Mouse (Mus musculus): ENCODE results near the gene Otud4. TPM values are rescaled to one million over a fixed set of nuclear protein-coding genes. Genes with fewer than 3 reads are reported as not detected.

Otud4 gene
- total and polyA plus RNA-seq, 3 experiments = 45.3 to 53.4 (median 51.7) TPM

- H3K36me3 ChIP-seq (ENCODE audit: control insufficient read depth in 1 of 2, insufficient read depth in 2 of 2, low read length in 2 of 2) = peaks cover 15 to 58% of the 10 kb centered on the region in 2 experiments
- H3K9ac ChIP-seq (ENCODE audit: control insufficient read depth, low read depth, low read length, poor library complexity, severe bottlenecking) = no peak overlapping the region
- no peak overlapping the region for H3K4me3 ChIP-seq (ENCODE audit: control insufficient read depth in 1 of 2, insufficient read depth in 1 of 2, low read depth in 2 of 2, low read length in 2 of 2)
- peaks cover 42% of the 10 kb centered on the region for H3K79me2 ChIP-seq (ENCODE audit: control insufficient read depth, insufficient read depth, low read length, poor library complexity)
- H3K27me3 ChIP-seq (ENCODE audit: control insufficient read depth in 1 of 2, insufficient read depth in 2 of 2, low read length in 2 of 2) = no peaks in the 10 kb centered on the region
- H3K4me1 ChIP-seq (ENCODE audit: control insufficient read depth in 1 of 2, insufficient read depth in 2 of 2, low read length in 2 of 2) = peaks cover 2 to 6% of the 10 kb centered on the region in 2 experiments; a peak in 3 of 4 replicates
- no peak overlapping the region for H3K27ac ChIP-seq (ENCODE audit: control insufficient read depth, low read depth, low read length)
- TF ChIP-seq HCFC1 (IDR thresholded peaks at IDR 0.05; ENCODE audit: low read depth, low read length) (no peak), MYC (IDR thresholded peaks at IDR 0.05; ENCODE audit: low read depth, low read length) (no peak), POLR2A (IDR thresholded peaks at IDR 0.05; ENCODE audit: control insufficient read depth in 1 of 2, insufficient read depth in 1 of 2, low read depth in 1 of 2, low read length in 2 of 2, poor library complexity in 1 of 2) (no peak), BHLHE40 (IDR thresholded peaks at IDR 0.05; ENCODE audit: borderline replicate concordance, low read depth, low read length) (no peak), MAX (IDR thresholded peaks at IDR 0.05; ENCODE audit: low read length) (no peak), ZC3H11A (IDR thresholded peaks at IDR 0.05; ENCODE audit: low read depth, low read length) (no peak), NRF1 (IDR thresholded peaks at IDR 0.05; ENCODE audit: insufficient read depth, low read depth, low read length, poor library complexity, severe bottlenecking) (no peak)
- no peaks in the 10 kb centered on the region for H3K9me3 ChIP-seq (replicated peaks; ENCODE audit: insufficient read depth, low read length)
- DNase-seq (ENCODE audit: low read depth, low spot score) = no peak
Observed at GRCm38 (mm10) chr8:79706687-79707086, 67.3 kb downstream of the Otud4 start.

GRCm38 (mm10) chr8:79711064-79711961 lies 71.9 kb downstream of the Otud4 start, which contains the start of the genes Abce1 and Anapc10:
Gene Abce1 (minus strand): TSS chr8:79711740.
Gene Anapc10 (plus strand): TSS chr8:79711820.
- Histone ChIP-seq H3K9ac (ENCODE audit: control insufficient read depth, low read depth, low read length, poor library complexity, severe bottlenecking) (peak within 1 kb of the TSS; percentile 98), H3K27ac (ENCODE audit: control insufficient read depth, low read depth, low read length) (peak within 1 kb of the TSS; percentile 81), H3K27me3 (ENCODE audit: control insufficient read depth in 1 of 2, insufficient read depth in 2 of 2, low read length in 2 of 2) (no peaks in the 10 kb centered on the region), H3K4me1 (ENCODE audit: control insufficient read depth in 1 of 2, insufficient read depth in 2 of 2, low read length in 2 of 2) (peaks cover 6% of the 10 kb centered on the region in 2 experiments), H3K79me2 (ENCODE audit: control insufficient read depth, insufficient read depth, low read length, poor library complexity) (peaks cover 35% of the 10 kb centered on the region), H3K9me3 (replicated peaks; ENCODE audit: insufficient read depth, low read length) (no peaks in the 10 kb centered on the region), H3K36me3 (ENCODE audit: control insufficient read depth in 1 of 2, insufficient read depth in 2 of 2, low read length in 2 of 2) (peaks cover 12 to 16% of the 10 kb centered on the region in 2 experiments), H3K4me3 (ENCODE audit: control insufficient read depth in 1 of 2, insufficient read depth in 1 of 2, low read depth in 2 of 2, low read length in 2 of 2) (peak within 1 kb of the TSS; percentile 94 to 98)
- DNase-seq (ENCODE audit: low read depth, low spot score) = peak; percentile 99
- no peak for TF ChIP-seq CTCF (IDR thresholded peaks at IDR 0.05 in 2 of 3, conservative IDR thresholded peaks at IDR 0.05 in 1 of 3; ENCODE audit: control insufficient read depth in 1 of 3, insufficient read depth in 1 of 3, low read depth in 2 of 3, low read length in 3 of 3, poor library complexity in 1 of 3, severe bottlenecking in 1 of 3)
- TF ChIP-seq NELFE (IDR thresholded peaks at IDR 0.05; ENCODE audit: low read depth, low read length) = peak; percentile 86
- peak; percentile 75 to 91 for TF ChIP-seq POLR2A (IDR thresholded peaks at IDR 0.05; ENCODE audit: control insufficient read depth in 1 of 2, insufficient read depth in 1 of 2, low read depth in 1 of 2, low read length in 2 of 2, poor library complexity in 1 of 2)
- peak; percentile 60; the same call in 1 of the 2 replicates for TF ChIP-seq POLR2AphosphoS2 (IDR thresholded peaks at IDR 0.05; ENCODE audit: low read length)
- no peak for TF ChIP-seq MYB (IDR thresholded peaks at IDR 0.05; ENCODE audit: low read depth, low read length)
- TF ChIP-seq ETS1 (IDR thresholded peaks at IDR 0.05; ENCODE audit: low read depth, low read length) = peak; percentile 36; the same call in 1 of the 2 replicates
- TF ChIP-seq TBP (IDR thresholded peaks at IDR 0.05; ENCODE audit: low read depth, low read length) = peak; percentile 88
- peak; percentile 91 for TF ChIP-seq NRF1 (IDR thresholded peaks at IDR 0.05; ENCODE audit: insufficient read depth, low read depth, low read length, poor library complexity, severe bottlenecking)
- TF ChIP-seq SMC3 (IDR thresholded peaks at IDR 0.05; ENCODE audit: low read depth, low read length) = no peak
- 0 out of 2 replicates have a peak, but pooled peaks have one; percentile 30 for TF ChIP-seq MEF2A (IDR thresholded peaks at IDR 0.05; ENCODE audit: extremely low read depth, insufficient replicate concordance, low read depth, low read length, poor library complexity, severe bottlenecking)
- TF ChIP-seq CHD1 (IDR thresholded peaks at IDR 0.05; ENCODE audit: low read depth, low read length) = no peak
- peak; percentile 10; the same call in 1 of the 2 replicates for TF ChIP-seq ZC3H11A (IDR thresholded peaks at IDR 0.05; ENCODE audit: low read depth, low read length)
- TF ChIP-seq MXI1 (IDR thresholded peaks at IDR 0.05; ENCODE audit: low read depth, low read length) = peak; percentile 94
- no peak for TF ChIP-seq ZKSCAN1 (IDR thresholded peaks at IDR 0.05; ENCODE audit: low read depth, low read length)
- peak; percentile 83 for TF ChIP-seq KAT2A (conservative IDR thresholded peaks at IDR 0.05; ENCODE audit: low read depth, low read length)
- TF ChIP-seq RCOR1 (IDR thresholded peaks at IDR 0.05; ENCODE audit: low read depth, low read length) = peak; percentile 11; the same call in 1 of the 2 replicates
- no peak for TF ChIP-seq RAD21 (IDR thresholded peaks at IDR 0.05; ENCODE audit: low read depth, low read length)
- TF ChIP-seq TCF12 (IDR thresholded peaks at IDR 0.05; ENCODE audit: low read depth, low read length) = peak; percentile 69
- TF ChIP-seq MAZ (IDR thresholded peaks at IDR 0.05; ENCODE audit: low read depth, low read length) = peak; percentile 51; the same call in 1 of the 2 replicates
- no peak for TF ChIP-seq BHLHE40 (IDR thresholded peaks at IDR 0.05; ENCODE audit: borderline replicate concordance, low read depth, low read length)
- TF ChIP-seq POLR2AphosphoS5 (IDR thresholded peaks at IDR 0.05; ENCODE audit: borderline replicate concordance, low read depth, low read length) = peak; percentile 82; the same call in 1 of the 2 replicates
- TF ChIP-seq GATA1 (IDR thresholded peaks at IDR 0.05; ENCODE audit: low read depth, low read length) = no peak
- TF ChIP-seq MYC (IDR thresholded peaks at IDR 0.05; ENCODE audit: low read depth, low read length) = peak; percentile 98
- peak; percentile 53; the same call in 1 of the 2 replicates for TF ChIP-seq ZMIZ1 (IDR thresholded peaks at IDR 0.05; ENCODE audit: low read depth, low read length)
- peak; percentile 16; the same call in 1 of the 2 replicates for TF ChIP-seq GABPA (IDR thresholded peaks at IDR 0.05; ENCODE audit: low read depth, low read length)

All from MEL (cell line).